Mouse (Mus musculus) cerebellum, adult 2 months (tissue): ENCODE data around the gene Ubxn4. TPM values are rescaled to one million over a fixed set of nuclear protein-coding genes. Genes with fewer than 3 reads are reported as not detected.
A peak's percentile ranks its signal among the peaks of the same experiment; 100 is the strongest.
"Not testable (repeated sequence)": the region's sequence is repeated elsewhere in the genome, so short reads cannot be mapped to it uniquely, and the experiment has no call there.

Experiments used
- DNase-seq, 2 experiments: peaks; one replicate each; pipeline ENCODE4 v3.0.0; 2021
- H3K27ac ChIP-seq: fragments of 200-500 bp; 2 replicates; pipeline ENCODE4 v1.5.1; 2012; ENCODE audit warnings: low read length, control low read depth, inconsistent platforms; ENCODE audit not compliant: insufficient read depth
- H3K27me3 ChIP-seq: fragments of 200-500 bp; 2 replicates; pipeline ENCODE4 v1.6.1; 2012; ENCODE audit warnings: inconsistent platforms, mild to moderate bottlenecking, low read length, moderate library complexity; ENCODE audit not compliant: control insufficient read depth, insufficient read depth
- H3K4me1 ChIP-seq: fragments of 200-500 bp; 2 replicates; pipeline ENCODE4 v1.6.1; 2011; ENCODE audit warnings: low read length; ENCODE audit not compliant: control insufficient read depth, insufficient read depth
- H3K4me3 ChIP-seq: fragments of 200-500 bp; replicated peaks from 2 replicates; pipeline ENCODE3; 2011; ENCODE audit warnings: mild to moderate bottlenecking, low read depth, low read length, control low read depth; ENCODE audit not compliant: insufficient read depth
- CTCF ChIP-seq: fragments of 200-500 bp; IDR thresholded peaks from 2 replicates; pipeline ENCODE4 v1.5.1; 2011; ENCODE audit warnings: low read depth, mild to moderate bottlenecking, control low read depth, low read length, moderate library complexity, borderline replicate concordance; ENCODE audit not compliant: insufficient read depth
- POLR2A ChIP-seq: fragments of 200-500 bp; IDR thresholded peaks from 2 replicates; pipeline ENCODE4 v1.6.1; 2011; ENCODE audit warnings: low read length, control low read depth, borderline replicate concordance; ENCODE audit not compliant: insufficient read depth
- WGBS: fragments of 180-500 bp; shearing (Covaris S2); methylation state at CpG from one replicate; pipeline ENCODE4 v1.1.7; 2018; 5-methylcytosine and 5-hydroxymethylcytosine counted together
- polyA plus RNA-seq: library from polyadenylated mRNA; depleted of rRNA; stranded (reverse); fragments of >200 nt; gene quantifications from 2 replicates; pipeline ENCODE4 v1.2.3, GENCODE M21; 2012

The Ubxn4 gene
- polyA plus RNA-seq, 1 experiment, result 44.9 TPM

GRCm38 (mm10) chr1:128285136-128285535 lies 41.4 kb downstream of the Ubxn4 start:
- TF ChIP-seq CTCF, result no peak
- TF ChIP-seq POLR2A, result no peak
- 43% methylated on average over 9 of the region's 9 CpGs for WGBS
- DNase-seq, result no peak
- Histone ChIP-seq H3K27me3 (no peaks in the 10 kb centered on the region), H3K27ac (no peak overlapping the region), H3K4me1 (no peaks in the 10 kb centered on the region), H3K4me3 (no peak overlapping the region)

- DNase-seq, result no peak
- Histone ChIP-seq H3K27me3 (no peaks in the 10 kb centered on the region), H3K27ac (no peak overlapping the region), H3K4me3 (no peak overlapping the region), H3K4me1 (peaks cover 9% of the 10 kb centered on the region; the same call in 1 of the 2 replicates)
- 75% methylated on average over 5 of the region's 5 CpGs for WGBS
- TF ChIP-seq POLR2A (no peak), CTCF (no peak)
Observed at GRCm38 (mm10) chr1:128290295-128290694, 46.5 kb downstream of the Ubxn4 start.

- 11% methylated on average over 12 of the region's 12 CpGs for whole genome bisulfite sequencing
- peak; percentile 75 to 85 for DNase-seq
- H3K4me1 ChIP-seq, result peaks cover 9% of the 10 kb centered on the region; the same call in 1 of the 2 replicates
- no peaks in the 10 kb centered on the region for H3K27me3 ChIP-seq
- no peak overlapping the region for H3K4me3 ChIP-seq
- no peak overlapping the region for H3K27ac ChIP-seq
- TF ChIP-seq CTCF (no peak), POLR2A (no peak)
Observed at GRCm38 (mm10) chr1:128293524-128293923, 49.8 kb downstream of the Ubxn4 start.

GRCm38 (mm10) chr1:128295296-128295695 lies 51.5 kb downstream of the Ubxn4 start:
- Histone ChIP-seq H3K4me1 (peaks cover 9% of the 10 kb centered on the region; the same call in 1 of the 2 replicates), H3K27ac (no peak overlapping the region), H3K27me3 (no peaks in the 10 kb centered on the region), H3K4me3 (no peak overlapping the region)
- TF ChIP-seq POLR2A (no peak), CTCF (no peak)
- 73% methylated on average over 8 of the region's 8 CpGs for WGBS
- peak in 1 of 2 experiments; percentile 12 for DNase-seq

GRCm38 (mm10) chr1:128295717-128296528 lies 52.2 kb downstream of the Ubxn4 start:
- no peak for DNase-seq
- H3K27me3 ChIP-seq, result no peaks in the 10 kb centered on the region
- peaks cover 9% of the 10 kb centered on the region; the same call in 1 of the 2 replicates for H3K4me1 ChIP-seq
- no peak overlapping the region for H3K27ac ChIP-seq
- WGBS, result 77% methylated on average over 5 of the region's 5 CpGs
- no peak for TF ChIP-seq POLR2A
- TF ChIP-seq CTCF, result no peak
- no peak overlapping the region for H3K4me3 ChIP-seq

GRCm38 (mm10) chr1:128303900-128304299 lies 60.1 kb downstream of the Ubxn4 start:
- TF ChIP-seq CTCF (no peak), POLR2A (no peak)
- WGBS, result 6% methylated on average over 16 of the region's 16 CpGs
- Histone ChIP-seq H3K4me3 (peak overlapping the region; percentile 46), H3K27ac (no peak overlapping the region), H3K27me3 (no peaks in the 10 kb centered on the region), H3K4me1 (no peaks in the 10 kb centered on the region; the same call in 1 of the 2 replicates)
- DNase-seq, result peak; percentile 91 to 95

- Histone ChIP-seq H3K27me3 (no peaks in the 10 kb centered on the region), H3K27ac (no peak overlapping the region), H3K4me1 (0 out of 2 replicates have a peak, but pooled peaks cover 5% of the 10 kb centered on the region), H3K4me3 (no peak overlapping the region)
- WGBS, result 81% methylated on average over 3 of the region's 3 CpGs
- TF ChIP-seq POLR2A (no peak), CTCF (0 out of 2 replicates have a peak, but pooled peaks have one; percentile 11)
- DNase-seq, result no peak
Observed at GRCm38 (mm10) chr1:128309043-128309442, 65.3 kb downstream of the Ubxn4 start.

GRCm38 (mm10) chr1:128314665-128315064 lies 70.9 kb downstream of the Ubxn4 start:
- H3K27ac ChIP-seq, result no peak overlapping the region
- H3K27me3 ChIP-seq, result no peaks in the 10 kb centered on the region
- DNase-seq, result no peak
- TF ChIP-seq CTCF (no peak), POLR2A (no peak)
- H3K4me3 ChIP-seq, result no peak overlapping the region
- WGBS, result 90% methylated on average over 4 of the region's 4 CpGs
- 0 out of 2 replicates have a peak, but pooled peaks cover 5% of the 10 kb centered on the region for H3K4me1 ChIP-seq

GRCm38 (mm10) chr1:128319266-128319665 lies 75.5 kb downstream of the Ubxn4 start:
- not testable (repeated sequence) for H3K4me3 ChIP-seq, H3K27ac ChIP-seq, DNase-seq, H3K4me1 ChIP-seq, H3K27me3 ChIP-seq
- WGBS, result 82% methylated on average over 6 of the region's 6 CpGs
